Mouse (Mus musculus) liver, postnatal 0 days (tissue): ENCODE data around the gene Unc5b.

Experiments
- CTCF ChIP-seq: sonication (generic); IDR thresholded peaks from 2 replicates; pipeline ENCODE4 v1.5.1; 2016; ENCODE audit warnings: antibody characterized with exemption, low read depth
- EP300 ChIP-seq: IDR thresholded peaks from 2 replicates; pipeline ENCODE4 v1.6.1; 2016; ENCODE audit warnings: antibody characterized with exemption, low read depth, mild to moderate bottlenecking

DNA sequence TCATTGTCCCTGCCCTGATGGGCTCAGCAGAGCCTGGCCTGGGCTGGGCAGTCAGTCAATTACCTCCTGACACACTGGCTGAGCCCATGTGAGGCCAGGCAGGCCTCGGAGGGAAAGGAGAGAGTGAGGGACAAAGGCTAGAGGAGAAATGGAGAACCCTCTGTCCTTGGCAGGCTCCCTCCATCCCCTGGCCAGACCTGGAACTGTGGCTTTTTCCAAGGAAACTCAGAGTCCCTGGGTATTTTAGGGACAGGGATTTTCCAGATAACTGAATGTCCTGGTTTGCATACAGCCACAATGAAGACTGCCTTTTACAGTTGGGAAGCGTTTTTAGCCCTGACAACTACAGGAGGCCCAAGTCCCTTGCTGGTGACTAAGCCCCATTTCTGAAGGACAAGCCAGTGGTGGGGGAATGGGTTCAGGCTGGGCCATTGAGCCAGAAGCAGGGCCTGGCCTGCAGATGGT lies 99.0 kb downstream of the Unc5b start:
- TF ChIP-seq CTCF (no peak), EP300 (no peak)
